ENCODE assay signal across 22 mouse cellular contexts in the genomic region with DNA sequence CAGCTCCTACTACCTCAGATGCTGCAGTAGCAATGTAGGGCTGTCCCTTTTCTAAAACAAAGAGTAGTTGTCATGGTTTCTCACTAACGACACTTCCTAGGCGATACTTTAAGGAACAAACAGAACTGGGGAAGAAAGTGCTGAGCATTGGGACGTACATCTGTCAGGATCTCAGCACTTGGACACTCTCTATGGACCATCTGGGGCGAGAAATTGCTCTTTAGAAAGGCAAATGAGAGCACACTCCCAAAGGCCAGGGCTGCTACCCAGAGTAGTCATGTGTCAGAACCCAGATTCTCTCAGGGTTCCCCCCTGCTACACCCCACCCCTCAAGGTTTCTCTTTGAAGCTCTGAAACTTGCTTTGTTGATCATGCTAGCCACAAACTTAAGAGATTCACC. TPM values are rescaled to one million over a fixed set of nuclear protein-coding genes. Genes with fewer than 3 reads are reported as not detected.
DNase-seq lines count a peak whose midpoint lies in the region; ATAC-seq and TF ChIP-seq lines count a peak whose summit lies in the region.
"Had no signal": no experiment of that assay in that cellular context is flagged by ENCODE, and none has a peak within 500 bp of the region (broad histone marks: within the 10 kb centered on the region; RNA-seq: fewer than 3 reads in every experiment).

No protein-coding gene starts in this region.

- ATAC-seq in forebrain, embryonic 13.5 days = peak; percentile 77
- no peak for ATAC-seq in hindbrain, embryonic 11.5 days (ENCODE audit: low FRiP score)
- no peak for ATAC-seq in hindbrain, embryonic 12.5 days (ENCODE audit: low FRiP score)
- no peak for ATAC-seq in kidney, embryonic 14.5 days (ENCODE audit: low FRiP score, low TSS enrichment)
- ATAC-seq: CD4-positive, CD25-positive, alpha-beta regulatory T cell, adult 4 months; hindbrain, postnatal 0 days had no signal

- TF ChIP-seq POLR2A in cortical plate, adult 2 months (IDR thresholded peaks at IDR 0.05; ENCODE audit: extremely low read depth, insufficient read depth, low read length) = no peak

- WGBS in forebrain, embryonic 13.5 days = 35% methylated on average over 4 of the region's 4 CpGs
- WGBS in forebrain, embryonic 10.5 days = 75% methylated on average over 4 of the region's 4 CpGs
- WGBS in hindbrain, embryonic 11.5 days = 54% methylated on average over 4 of the region's 4 CpGs
- WGBS in hindbrain, embryonic 12.5 days = 42% methylated on average over 4 of the region's 4 CpGs
- 79% methylated on average over 4 of the region's 4 CpGs for WGBS in kidney, embryonic 14.5 days

- no peak overlapping the region for H3K9ac ChIP-seq in forebrain, embryonic 13.5 days
- no peak overlapping the region for H3K9ac ChIP-seq in hindbrain, embryonic 11.5 days (ENCODE audit: low read depth, low read length)
- no peak overlapping the region for H3K9ac ChIP-seq in hindbrain, embryonic 12.5 days
- H3K9ac ChIP-seq in kidney, embryonic 14.5 days (ENCODE audit: low read depth, low read length) = no peak overlapping the region
- H3K9ac ChIP-seq: heart, embryonic 13.5 days; hindbrain, embryonic 13.5 days had no signal

- intact Hi-C loops in left cerebral cortex, adult 2 months (cut with DNase I) = no loop called here

- no peak for TF ChIP-seq CTCF in left cerebral cortex, adult 2 months (IDR thresholded peaks at IDR 0.05)
- no peak for TF ChIP-seq CTCF in cortical plate, adult 2 months (IDR thresholded peaks at IDR 0.05; ENCODE audit: extremely low read depth, insufficient read depth, low read length)

- peaks cover 14% of the 10 kb centered on the region for H3K4me1 ChIP-seq in forebrain, embryonic 13.5 days
- peaks cover 7% of the 10 kb centered on the region; the same call in 1 of the 2 replicates for H3K4me1 ChIP-seq in forebrain, embryonic 10.5 days
- H3K4me1 ChIP-seq in hindbrain, embryonic 11.5 days (replicated peaks; ENCODE audit: control insufficient read depth, insufficient read depth, low read length) = no peaks in the 10 kb centered on the region
- H3K4me1 ChIP-seq in hindbrain, embryonic 12.5 days = peaks cover 8% of the 10 kb centered on the region
- H3K4me1 ChIP-seq in cortical plate, adult 2 months (ENCODE audit: control insufficient read depth, insufficient read depth, low read length) = peaks cover 2% of the 10 kb centered on the region
- H3K4me1 ChIP-seq in kidney, embryonic 14.5 days (ENCODE audit: control insufficient read depth, insufficient read depth, low read length) = no peaks in the 10 kb centered on the region

- H3K4me2 ChIP-seq in forebrain, embryonic 13.5 days = no peak overlapping the region
- H3K4me2 ChIP-seq in hindbrain, embryonic 11.5 days (replicated peaks; ENCODE audit: low read depth, low read length) = no peak overlapping the region
- no peak overlapping the region for H3K4me2 ChIP-seq in hindbrain, embryonic 12.5 days (replicated peaks)
- H3K4me2 ChIP-seq in kidney, embryonic 14.5 days (replicated peaks; ENCODE audit: low read depth, low read length) = no peak overlapping the region
- H3K4me2 ChIP-seq: heart, embryonic 13.5 days; hindbrain, embryonic 13.5 days had no signal

- peaks cover 26% of the 10 kb centered on the region for H3K36me3 ChIP-seq in forebrain, embryonic 13.5 days (ENCODE audit: poor library complexity, severe bottlenecking)
- peaks cover 31% of the 10 kb centered on the region for H3K36me3 ChIP-seq in forebrain, embryonic 10.5 days (replicated peaks)
- no peaks in the 10 kb centered on the region for H3K36me3 ChIP-seq in hindbrain, embryonic 11.5 days (ENCODE audit: control insufficient read depth, insufficient read depth, low read length)
- peaks cover 18% of the 10 kb centered on the region for H3K36me3 ChIP-seq in hindbrain, embryonic 12.5 days
- H3K36me3 ChIP-seq in kidney, embryonic 14.5 days (ENCODE audit: control insufficient read depth, insufficient read depth, low read length) = 0 out of 2 replicates have a peak, but pooled peaks cover 6% of the 10 kb centered on the region

- no peak overlapping the region; the same call in 1 of the 2 replicates for H3K27ac ChIP-seq in forebrain, embryonic 13.5 days
- no peak overlapping the region for H3K27ac ChIP-seq in forebrain, embryonic 10.5 days
- 0 out of 2 replicates have a peak overlapping the region, but pooled peaks have one; percentile 42 for H3K27ac ChIP-seq in hindbrain, embryonic 11.5 days (ENCODE audit: low read depth, low read length)
- H3K27ac ChIP-seq in hindbrain, embryonic 12.5 days = no peak overlapping the region
- peak overlapping the region; percentile 68; the same call in 1 of the 2 replicates for H3K27ac ChIP-seq in left cerebral cortex, adult 2 months
- H3K27ac ChIP-seq in cortical plate, adult 2 months (ENCODE audit: insufficient read depth, low read length) = peak overlapping the region; percentile 74; the same call in 1 of the 2 replicates
- H3K27ac ChIP-seq in kidney, embryonic 14.5 days (ENCODE audit: low read depth, low read length) = no peak overlapping the region
- H3K27ac ChIP-seq: embryonic facial prominence, embryonic 10.5 days; heart, embryonic 13.5 days; hindbrain, embryonic 13.5 days; hindbrain, postnatal 0 days had no signal

- no peak for DNase-seq in forebrain, embryonic 10.5 days (ENCODE audit: extremely low spot score, low spot score)
- DNase-seq in hindbrain, embryonic 11.5 days (ENCODE audit: low spot score) = no peak
- DNase-seq in left cerebral cortex, adult 2 months (ENCODE audit: extremely low spot score in 1 of 2, low spot score in 2 of 2) = no peak
- DNase-seq in left cerebral cortex, adult 18-20 months (ENCODE audit: low spot score in 2 of 2) = no peak
- DNase-seq: adrenal gland, adult 8-10 months; adrenal gland, postnatal 36 days; B cell, adult 2 months; cerebellum, adult 11-12 months; cerebellum, adult 9-10 months; cerebellum, postnatal 25 days; gastrocnemius, postnatal 36 days; heart, postnatal 36 days had no signal

- no peaks in the 10 kb centered on the region for H3K27me3 ChIP-seq in forebrain, embryonic 13.5 days
- no peaks in the 10 kb centered on the region for H3K27me3 ChIP-seq in forebrain, embryonic 10.5 days (ENCODE audit: poor library complexity, severe bottlenecking)
- no peaks in the 10 kb centered on the region for H3K27me3 ChIP-seq in hindbrain, embryonic 11.5 days (ENCODE audit: control insufficient read depth, insufficient read depth, low read length)
- no peaks in the 10 kb centered on the region for H3K27me3 ChIP-seq in hindbrain, embryonic 12.5 days
- H3K27me3 ChIP-seq in kidney, embryonic 14.5 days (ENCODE audit: control insufficient read depth, insufficient read depth, low read length) = no peaks in the 10 kb centered on the region
- H3K27me3 ChIP-seq: heart, embryonic 13.5 days; hindbrain, embryonic 13.5 days had no signal

- H3K9me3 ChIP-seq in forebrain, embryonic 13.5 days (replicated peaks) = no peaks in the 10 kb centered on the region
- H3K9me3 ChIP-seq in forebrain, embryonic 10.5 days = no peaks in the 10 kb centered on the region
- no peaks in the 10 kb centered on the region for H3K9me3 ChIP-seq in hindbrain, embryonic 11.5 days (ENCODE audit: control insufficient read depth, low read length)
- no peaks in the 10 kb centered on the region for H3K9me3 ChIP-seq in hindbrain, embryonic 12.5 days (replicated peaks)
- H3K9me3 ChIP-seq in kidney, embryonic 14.5 days (ENCODE audit: control insufficient read depth, low read length) = no peaks in the 10 kb centered on the region
- H3K9me3 ChIP-seq: embryonic facial prominence, embryonic 10.5 days; G1E; heart, embryonic 13.5 days; hindbrain, embryonic 13.5 days had no signal

- H3K4me3 ChIP-seq in forebrain, embryonic 13.5 days = no peak overlapping the region
- no peak overlapping the region for H3K4me3 ChIP-seq in forebrain, embryonic 10.5 days
- H3K4me3 ChIP-seq in hindbrain, embryonic 11.5 days (ENCODE audit: low read depth, low read length) = no peak overlapping the region
- no peak overlapping the region for H3K4me3 ChIP-seq in hindbrain, embryonic 12.5 days
- no peak overlapping the region for H3K4me3 ChIP-seq in left cerebral cortex, adult 2 months
- H3K4me3 ChIP-seq in cortical plate, adult 2 months (ENCODE audit: insufficient read depth, low read length) = no peak overlapping the region
- no peak overlapping the region for H3K4me3 ChIP-seq in kidney, embryonic 14.5 days (ENCODE audit: low read length)
- H3K4me3 ChIP-seq: embryonic facial prominence, embryonic 10.5 days; heart, embryonic 13.5 days; hindbrain, embryonic 13.5 days had no signal

RNA-seq across cellular contexts. Expression of a gene that starts 21.8 kb away (rescaled TPM):
- polyA plus RNA-seq in forebrain, embryonic 13.5 days (2015; fragmentation: Nextera tagmentation; extraction: Ambion mirVana) = 1.7 and 1.8 TPM in 2 replicates
- polyA plus RNA-seq in forebrain, embryonic 10.5 days (2016; fragmentation: Nextera tagmentation; extraction: Ambion mirVana) = 3.6 and 4.7 TPM in 2 replicates
- polyA plus RNA-seq in hindbrain, embryonic 11.5 days (2014; fragmentation: Nextera tagmentation; extraction: Ambion mirVana) = 0.76 and 0.82 TPM in 2 replicates
- polyA plus RNA-seq in hindbrain, embryonic 12.5 days (2016; fragmentation: Nextera tagmentation; extraction: Ambion mirVana) = 1.1 and 1.4 TPM in 2 replicates
- 10 to 100 TPM; 17.0 to 19.0 TPM for total RNA-seq in left cerebral cortex, adult 2 months (2021)
- 10 to 100 TPM; 11.2 to 13.3 TPM for total RNA-seq in left cerebral cortex, adult 18-20 months (2021)
- polyA plus RNA-seq in cortical plate, adult 2 months (2012; rRNA removed) = 11.9 and 12.0 TPM in 2 replicates
- 0.31 and 0.41 TPM in 2 replicates for polyA plus RNA-seq in kidney, embryonic 14.5 days (2014; fragmentation: Nextera tagmentation; extraction: Ambion mirVana)
- polyA plus RNA-seq: CD4-positive, CD25-positive, alpha-beta regulatory T cell, adult 4 months had no signal

Comparison
In these comparisons a context has a peak if more than half of its experiments do, and no peak if none do; other contexts are left out.
1. H3K27ac ChIP-seq: peak in hindbrain, embryonic 11.5 days (single experiment), left cerebral cortex, adult 2 months (single experiment) and cortical plate, adult 2 months (single experiment); none in forebrain, embryonic 13.5 days (single experiment), forebrain, embryonic 10.5 days (single experiment), hindbrain, embryonic 12.5 days (single experiment) and kidney, embryonic 14.5 days (single experiment).